Mouse (Mus musculus) hindbrain, postnatal 0 days (tissue): Measurements from ENCODE around the gene Farp1. TPM values are rescaled to one million over a fixed set of nuclear protein-coding genes. Genes with fewer than 3 reads are reported as not detected.
"Not testable (repeated sequence)": the region's sequence is repeated elsewhere in the genome, so short reads cannot be mapped to it uniquely, and the experiment has no call there.

Source experiments
- ATAC-seq: fragments of 200-750 bp; cut with Nextera tagmentation; 2 replicates; pipeline ENCODE4 v1.8.0; 2017; ENCODE audit warnings: mild to moderate bottlenecking, moderate TSS enrichment, moderate library complexity
- DNase-seq: peaks from one replicate; pipeline ENCODE4 v3.0.0-alpha.2; 2015; ENCODE audit warnings: low spot score
- H3K27ac ChIP-seq: fragments of 300-500 bp; sonication (generic); 2 replicates; pipeline ENCODE4 v1.5.1; 2014; ENCODE audit warnings: mild to moderate bottlenecking
- H3K27me3 ChIP-seq: fragments of 300-500 bp; sonication (generic); 2 replicates; pipeline ENCODE4 v1.6.1; 2014; ENCODE audit warnings: low read length, mixed read lengths; ENCODE audit not compliant: insufficient read depth
- H3K36me3 ChIP-seq: fragments of 300-500 bp; sonication (generic); 2 replicates; pipeline ENCODE4 v1.6.1; 2014; ENCODE audit warnings: low read length, mixed read lengths; ENCODE audit not compliant: insufficient read depth
- H3K4me1 ChIP-seq: fragments of 300-500 bp; sonication (generic); 2 replicates; pipeline ENCODE4 v1.6.1; 2014; ENCODE audit warnings: antibody characterized with exemption, low read length, mixed read lengths; ENCODE audit not compliant: insufficient read depth
- H3K4me2 ChIP-seq: fragments of 300-500 bp; sonication (generic); 2 replicates; pipeline ENCODE4 v1.6.1; 2014; ENCODE audit warnings: low read depth, mild to moderate bottlenecking, low read length, moderate library complexity, mixed read lengths
- H3K4me3 ChIP-seq: fragments of 300-500 bp; sonication (generic); 2 replicates; pipeline ENCODE4 v1.5.1; 2014; ENCODE audit warnings: low read length
- H3K9ac ChIP-seq: fragments of 300-500 bp; sonication (generic); replicated peaks from 2 replicates; pipeline ENCODE4 v1.6.1; 2014; ENCODE audit warnings: mild to moderate bottlenecking, low read length, moderate library complexity, mixed read lengths
- H3K9me3 ChIP-seq: fragments of 300-500 bp; sonication (generic); 2 replicates; pipeline ENCODE4 v1.6.1; 2016; ENCODE audit warnings: low read length, mixed read lengths
- CTCF ChIP-seq: IDR thresholded peaks from 2 replicates; pipeline ENCODE4 v1.5.1; 2016; ENCODE audit warnings: antibody characterized with exemption, control low read depth, low read depth
- WGBS: fragments of 180-500 bp; shearing (Covaris S2); extraction: QIAGEN DNeasy Blood & Tissue Kit; methylation state at CpG from one replicate; pipeline ENCODE4 v1.1.7; 2014; 5-methylcytosine and 5-hydroxymethylcytosine counted together
- polyA plus RNA-seq: library from polyadenylated mRNA; unstranded; fragments of >200 nt; fragmentation: Nextera tagmentation; extraction: Ambion mirVana; gene quantifications from 2 replicates; pipeline ENCODE4 v1.2.1, GENCODE M21; 2015
- total RNA-seq: library from RNA; depleted of rRNA; stranded (reverse); fragments of >200 nt; gene quantifications from 2 replicates; pipeline ENCODE4 v1.2.3, GENCODE M21; 2014

The Farp1 gene
- total and polyA plus RNA-seq, 2 experiments from 2014 or later = 31.7 to 99.0 TPM

GRCm38 (mm10) chr14:121182967-121183366, 148.0 kb downstream of the Farp1 start:
- Histone ChIP-seq H3K9ac (no peak overlapping the region), H3K27ac (no peak overlapping the region), H3K4me2 (no peak overlapping the region), H3K36me3 (no peaks in the 10 kb centered on the region), H3K4me3 (no peak overlapping the region), H3K27me3 (no peaks in the 10 kb centered on the region), H3K4me1 (no peaks in the 10 kb centered on the region), H3K9me3 (no peaks in the 10 kb centered on the region)
- DNase-seq = no peak
- 91% methylated on average over 8 of the region's 8 CpGs for WGBS
- no peak for TF ChIP-seq CTCF
- ATAC-seq = no peak

- no peak for DNase-seq
- no peak for TF ChIP-seq CTCF
- H3K36me3 ChIP-seq = no peaks in the 10 kb centered on the region
- ATAC-seq = no peak
- no peaks in the 10 kb centered on the region for H3K9me3 ChIP-seq
- H3K9ac ChIP-seq = no peak overlapping the region
- WGBS = 66% methylated on average over 8 of the region's 8 CpGs
- no peak overlapping the region for H3K27ac ChIP-seq
- no peak overlapping the region for H3K4me3 ChIP-seq
- no peaks in the 10 kb centered on the region for H3K27me3 ChIP-seq
- H3K4me1 ChIP-seq = no peaks in the 10 kb centered on the region
- H3K4me2 ChIP-seq = no peak overlapping the region
Observed at GRCm38 (mm10) chr14:121183414-121184130, 148.6 kb downstream of the Farp1 start.

GRCm38 (mm10) chr14:121184351-121184750, 149.4 kb downstream of the Farp1 start:
- H3K9ac ChIP-seq = no peak overlapping the region
- 95% methylated on average over 8 of the region's 8 CpGs for WGBS
- no peaks in the 10 kb centered on the region for H3K4me1 ChIP-seq
- ATAC-seq = no peak
- no peaks in the 10 kb centered on the region for H3K9me3 ChIP-seq
- no peaks in the 10 kb centered on the region for H3K27me3 ChIP-seq
- DNase-seq = no peak
- no peak overlapping the region for H3K4me3 ChIP-seq
- H3K36me3 ChIP-seq = no peaks in the 10 kb centered on the region
- H3K27ac ChIP-seq = no peak overlapping the region
- H3K4me2 ChIP-seq = no peak overlapping the region
- no peak for TF ChIP-seq CTCF

- Histone ChIP-seq H3K36me3 (no peaks in the 10 kb centered on the region), H3K9me3 (no peaks in the 10 kb centered on the region), H3K27me3 (no peaks in the 10 kb centered on the region), H3K27ac (no peak overlapping the region), H3K4me2 (no peak overlapping the region), H3K4me3 (no peak overlapping the region), H3K4me1 (no peaks in the 10 kb centered on the region; the same call in 1 of the 2 replicates), H3K9ac (no peak overlapping the region)
- TF ChIP-seq CTCF = no peak
- 91% methylated on average over 8 of the region's 8 CpGs for WGBS
- ATAC-seq (no peak), DNase-seq (no peak)
Observed at GRCm38 (mm10) chr14:121186402-121186894, 151.4 kb downstream of the Farp1 start.

- H3K4me2 ChIP-seq, H3K36me3 ChIP-seq, H3K27me3 ChIP-seq, DNase-seq, ATAC-seq, H3K4me1 ChIP-seq, H3K9me3 ChIP-seq, H3K9ac ChIP-seq, H3K4me3 ChIP-seq, H3K27ac ChIP-seq: not testable (repeated sequence)
- TF ChIP-seq CTCF = peak; percentile 32; the same call in 1 of the 2 replicates
- 95% methylated on average over 10 of the region's 10 CpGs for WGBS
Observed at GRCm38 (mm10) chr14:121189840-121190239, 154.8 kb downstream of the Farp1 start.

- 94% methylated on average over 9 of the region's 9 CpGs for WGBS
- no peaks in the 10 kb centered on the region for H3K9me3 ChIP-seq
- H3K27ac ChIP-seq = no peak overlapping the region
- no peak for DNase-seq
- H3K27me3 ChIP-seq = no peaks in the 10 kb centered on the region
- H3K4me3 ChIP-seq = no peak overlapping the region
- TF ChIP-seq CTCF = no peak
- no peak overlapping the region for H3K9ac ChIP-seq
- H3K36me3 ChIP-seq = no peaks in the 10 kb centered on the region
- ATAC-seq = no peak
- no peak overlapping the region for H3K4me2 ChIP-seq
- no peaks in the 10 kb centered on the region; the same call in 1 of the 2 replicates for H3K4me1 ChIP-seq
Observed at GRCm38 (mm10) chr14:121190386-121190785, 155.4 kb downstream of the Farp1 start.

- H3K4me3 ChIP-seq = no peak overlapping the region
- H3K9ac ChIP-seq = no peak overlapping the region
- WGBS = 27% methylated on average over 13 of the region's 13 CpGs
- peak overlapping the region; percentile 72 for H3K27ac ChIP-seq
- no peaks in the 10 kb centered on the region; the same call in 1 of the 2 replicates for H3K4me1 ChIP-seq
- peak overlapping the region; percentile 23; the same call in 1 of the 2 replicates for H3K4me2 ChIP-seq
- ATAC-seq (peak; percentile 79), DNase-seq (peak; percentile 59)
- no peaks in the 10 kb centered on the region for H3K27me3 ChIP-seq
- TF ChIP-seq CTCF = no peak
- H3K36me3 ChIP-seq = no peaks in the 10 kb centered on the region
- 0 out of 2 replicates have a peak, but pooled peaks cover 3% of the 10 kb centered on the region for H3K9me3 ChIP-seq
Observed at GRCm38 (mm10) chr14:121191739-121192138, 156.7 kb downstream of the Farp1 start.
